Mouse (Mus musculus) kidney, adult 2 months (tissue): ENCODE measurements around the gene Ciita.

ENCODE experiments used
- CTCF ChIP-seq: fragments of 200-500 bp; conservative IDR thresholded peaks from 2 replicates; pipeline ENCODE4 v1.5.1; 2011; ENCODE audit warnings: low read depth, mild to moderate bottlenecking, control low read depth, low read length, moderate library complexity, mixed read lengths; ENCODE audit not compliant: insufficient read depth, insufficient read length
- POLR2A ChIP-seq: fragments of 200-500 bp; IDR thresholded peaks from one replicate; pipeline ENCODE4 v1.6.1; 2011; ENCODE audit warnings: low read depth, low read length, control low read depth

DNA sequence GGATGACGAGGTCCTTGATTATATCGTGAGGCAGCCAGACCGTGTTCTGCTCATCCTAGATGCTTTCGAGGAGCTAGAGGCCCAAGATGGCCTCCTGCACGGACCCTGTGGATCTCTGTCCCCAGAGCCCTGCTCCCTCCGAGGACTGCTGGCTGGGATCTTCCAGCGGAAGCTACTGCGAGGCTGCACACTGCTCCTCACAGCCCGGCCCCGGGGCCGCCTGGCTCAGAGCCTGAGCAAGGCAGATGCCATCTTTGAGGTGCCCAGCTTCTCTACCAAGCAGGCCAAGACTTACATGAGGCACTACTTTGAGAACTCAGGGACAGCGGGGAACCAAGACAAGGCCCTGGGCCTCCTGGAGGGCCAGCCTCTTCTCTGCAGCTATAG lies 31.3 kb downstream of the Ciita start:
- no peak for TF ChIP-seq CTCF
- TF ChIP-seq POLR2A: no peak
